Mouse (Mus musculus) kidney, adult 8-10 months (tissue): ENCODE data around the gene Krtap13-1.
"Not testable (repeated sequence)": the region's sequence is repeated elsewhere in the genome, so short reads cannot be mapped to it uniquely, and the experiment has no call there.

Source experiments
- DNase-seq, 2 experiments: peaks; one replicate each; pipeline ENCODE4 v3.0.0; 2022

Krtap13-1 gene

GRCm38 (mm10) chr16:88728812-88729275 is at the start of gene Krtap13-1:
TSS of gene Krtap13-1 (plus strand) at chr16:88728862.
- no peak for DNase-seq

- no peak for DNase-seq
Measured at GRCm38 (mm10) chr16:88679099-88679498, 49.6 kb upstream of the Krtap13-1 start.

GRCm38 (mm10) chr16:88681282-88681681 is 47.4 kb upstream of the Krtap13-1 start:
- DNase-seq, result no peak

GRCm38 (mm10) chr16:88696256-88696655 is 32.4 kb upstream of the Krtap13-1 start:
- DNase-seq, result no peak

GRCm38 (mm10) chr16:88701072-88701864 is 27.4 kb upstream of the Krtap13-1 start:
- no peak for DNase-seq

- no peak for DNase-seq
Measured at GRCm38 (mm10) chr16:88707496-88708012, 21.1 kb upstream of the Krtap13-1 start, which contains the start of gene 2310061N02Rik. TSS of gene 2310061N02Rik (minus strand) at chr16:88707962.

- DNase-seq, result no peak
Measured at GRCm38 (mm10) chr16:88710757-88711156, 17.9 kb upstream of the Krtap13-1 start.

- DNase-seq, result no peak
Measured at GRCm38 (mm10) chr16:88711245-88711644, 17.4 kb upstream of the Krtap13-1 start.

- DNase-seq, result no peak
Measured at GRCm38 (mm10) chr16:88716549-88716948, 12.1 kb upstream of the Krtap13-1 start.

- no peak for DNase-seq
Measured at GRCm38 (mm10) chr16:88720031-88720430, 8.6 kb upstream of the Krtap13-1 start.

GRCm38 (mm10) chr16:88735391-88735790 is 6.7 kb downstream of the Krtap13-1 start:
- no peak for DNase-seq

GRCm38 (mm10) chr16:88744750-88745340 is 16.2 kb downstream of the Krtap13-1 start:
- DNase-seq, result no peak

GRCm38 (mm10) chr16:88747943-88748342 is 19.3 kb downstream of the Krtap13-1 start:
- DNase-seq, result no peak

- not testable (repeated sequence) for DNase-seq
Measured at GRCm38 (mm10) chr16:88751535-88751934, 22.9 kb downstream of the Krtap13-1 start, which contains the start of gene Krtap13. TSS of gene Krtap13 (minus strand) at chr16:88751635.

- DNase-seq, result not testable (repeated sequence)
Measured at GRCm38 (mm10) chr16:88758547-88758946, 29.9 kb downstream of the Krtap13-1 start, which contains the start of gene 2310034C09Rik. TSS of gene 2310034C09Rik (plus strand) at chr16:88758847.

- no peak for DNase-seq
Measured at GRCm38 (mm10) chr16:88774106-88774505, 45.4 kb downstream of the Krtap13-1 start, which contains the start of gene 2310057N15Rik. TSS of gene 2310057N15Rik (minus strand) at chr16:88774206.

GRCm38 (mm10) chr16:88777596-88777995 is 48.9 kb downstream of the Krtap13-1 start, which contains the start of gene Gm5965:
TSS of gene Gm5965 (plus strand) at chr16:88777896.
- DNase-seq, result no peak
